Mouse (Mus musculus): ENCODE measurements at regions not wholly inside any gene's neighbourhood (a gene's known extent, or its start where the extent isn't known, plus 50 kb on each side); places are given as distances from the start of the nearest gene placed in this dataset.
"Not testable (repeated sequence)": the region's sequence is repeated elsewhere in the genome, so short reads cannot be mapped to it uniquely, and the experiment has no call there.

DNA sequence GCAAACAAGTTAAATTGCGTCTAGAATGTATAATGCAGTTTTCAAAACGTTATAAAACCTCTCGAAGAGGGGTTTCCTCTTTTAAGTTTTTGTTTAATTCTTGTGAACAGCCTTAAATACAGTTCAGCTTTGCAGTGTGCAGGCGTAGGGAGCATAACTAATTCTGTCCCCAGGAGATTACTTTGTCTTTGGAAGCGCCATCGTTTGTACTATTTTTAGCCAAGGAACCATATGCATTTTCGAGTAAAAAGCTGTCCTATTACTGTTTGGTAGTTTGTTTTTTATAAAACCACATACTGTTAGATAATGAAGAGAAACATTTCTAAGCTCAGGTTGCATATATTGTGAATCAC lies 150.5 kb downstream of the Kcnrg start:
- TF ChIP-seq CHD2 (IDR thresholded peaks at IDR 0.05; ENCODE audit: low read depth, low read length) (no peak), ZC3H11A (IDR thresholded peaks at IDR 0.05; ENCODE audit: borderline replicate concordance, low read depth, low read length) (no peak), MAFK (IDR thresholded peaks at IDR 0.05; ENCODE audit: insufficient read depth, low read depth, low read length) (no peak), HCFC1 (IDR thresholded peaks at IDR 0.05; ENCODE audit: borderline replicate concordance, insufficient read depth, low read length) (no peak), ZNF384 (IDR thresholded peaks at IDR 0.05; ENCODE audit: low read depth, low read length) (no peak)
- Histone ChIP-seq H3K27ac (ENCODE audit: insufficient read depth, low read depth, low read length, poor library complexity, severe bottlenecking) (no peak overlapping the region), H3K9me3 (ENCODE audit: control insufficient read depth, insufficient read depth, low read depth, low read length) (no peaks in the 10 kb centered on the region), H3K4me1 (ENCODE audit: control insufficient read depth in 2 of 2, insufficient read depth in 2 of 2, low read length in 2 of 2, poor library complexity in 1 of 2) (peaks cover 2 to 6% of the 10 kb centered on the region in 2 experiments; a peak in 1 of 4 replicates), H3K4me3 (ENCODE audit: insufficient read depth in 1 of 2, low read depth in 1 of 2, low read length in 2 of 2, poor library complexity in 1 of 2, severe bottlenecking in 1 of 2) (no peak overlapping the region), H3K9ac (ENCODE audit: insufficient read depth, low read depth, low read length, poor library complexity, severe bottlenecking) (no peak overlapping the region), H3K36me3 (ENCODE audit: control insufficient read depth, insufficient read depth, low read length, poor library complexity, severe bottlenecking) (no peaks in the 10 kb centered on the region)
- DNase-seq (ENCODE audit: low read depth, low spot score) = no peak
- in situ Hi-C loops (cut with MboI; ENCODE audit: low sequenced_read_pairs in 2 of 2, unreplicated experiment in 2 of 2) = no loop called here

DNA sequence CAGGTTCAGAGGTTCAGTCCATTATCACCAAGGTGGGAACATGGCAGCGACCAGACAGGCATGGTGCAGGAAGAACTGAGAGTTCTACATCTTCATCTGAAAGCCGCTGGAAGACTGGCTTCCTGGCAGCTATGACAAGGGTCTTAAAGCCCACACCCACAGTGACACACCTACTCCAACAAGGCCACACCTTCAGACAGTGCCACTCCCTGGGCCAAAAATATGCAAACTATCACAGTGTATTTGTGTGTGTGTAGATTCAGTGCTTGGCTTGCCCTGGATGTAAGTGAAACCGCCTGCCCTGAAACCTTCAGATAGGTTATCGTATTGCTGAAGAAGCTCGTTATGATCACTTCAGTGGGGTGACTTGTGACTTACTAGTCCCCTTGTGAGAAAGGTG lies 151.3 kb downstream of the Kcnrg start:
- Histone ChIP-seq H3K4me3 (ENCODE audit: insufficient read depth in 1 of 2, low read depth in 1 of 2, low read length in 2 of 2, poor library complexity in 1 of 2, severe bottlenecking in 1 of 2) (no peak overlapping the region), H3K4me1 (ENCODE audit: control insufficient read depth in 2 of 2, insufficient read depth in 2 of 2, low read length in 2 of 2, poor library complexity in 1 of 2) (peaks cover 2 to 6% of the 10 kb centered on the region in 2 experiments; a peak in 1 of 4 replicates), H3K27ac (ENCODE audit: insufficient read depth, low read depth, low read length, poor library complexity, severe bottlenecking) (no peak overlapping the region), H3K9ac (ENCODE audit: insufficient read depth, low read depth, low read length, poor library complexity, severe bottlenecking) (no peak overlapping the region), H3K36me3 (ENCODE audit: control insufficient read depth, insufficient read depth, low read length, poor library complexity, severe bottlenecking) (no peaks in the 10 kb centered on the region), H3K9me3 (ENCODE audit: control insufficient read depth, insufficient read depth, low read depth, low read length) (no peaks in the 10 kb centered on the region)
- in situ Hi-C loops (cut with MboI; ENCODE audit: low sequenced_read_pairs in 2 of 2, unreplicated experiment in 2 of 2) = no loop called here
- no peak for DNase-seq (ENCODE audit: low read depth, low spot score)
- TF ChIP-seq MAFK (IDR thresholded peaks at IDR 0.05; ENCODE audit: insufficient read depth, low read depth, low read length) (no peak), ZC3H11A (IDR thresholded peaks at IDR 0.05; ENCODE audit: borderline replicate concordance, low read depth, low read length) (no peak), HCFC1 (IDR thresholded peaks at IDR 0.05; ENCODE audit: borderline replicate concordance, insufficient read depth, low read length) (no peak), CHD2 (IDR thresholded peaks at IDR 0.05; ENCODE audit: low read depth, low read length) (no peak), ZNF384 (IDR thresholded peaks at IDR 0.05; ENCODE audit: low read depth, low read length) (no peak)

- H3K4me3 ChIP-seq (ENCODE audit: insufficient read depth in 1 of 2, low read depth in 1 of 2, low read length in 2 of 2, poor library complexity in 1 of 2, severe bottlenecking in 1 of 2); DNase-seq (ENCODE audit: low read depth, low spot score); H3K27ac ChIP-seq (ENCODE audit: insufficient read depth, low read depth, low read length, poor library complexity, severe bottlenecking); H3K36me3 ChIP-seq (ENCODE audit: control insufficient read depth, insufficient read depth, low read length, poor library complexity, severe bottlenecking); in situ Hi-C loops (cut with MboI; ENCODE audit: low sequenced_read_pairs in 2 of 2, unreplicated experiment in 2 of 2); H3K9ac ChIP-seq (ENCODE audit: insufficient read depth, low read depth, low read length, poor library complexity, severe bottlenecking); H3K9me3 ChIP-seq (ENCODE audit: control insufficient read depth, insufficient read depth, low read depth, low read length); H3K4me1 ChIP-seq (ENCODE audit: control insufficient read depth in 2 of 2, insufficient read depth in 2 of 2, low read length in 2 of 2, poor library complexity in 1 of 2): not testable (repeated sequence)
These were observed 152.9 kb downstream of the Kcnrg start for GRCm38 (mm10) chr14:61760176-61760575.

GRCm38 (mm10) chr14:61762076-61762475 lies 154.8 kb downstream of the Kcnrg start:
- no peak overlapping the region for H3K27ac ChIP-seq (ENCODE audit: insufficient read depth, low read depth, low read length, poor library complexity, severe bottlenecking)
- TF ChIP-seq ZC3H11A (IDR thresholded peaks at IDR 0.05; ENCODE audit: borderline replicate concordance, low read depth, low read length) = no peak
- no peak for TF ChIP-seq ZNF384 (IDR thresholded peaks at IDR 0.05; ENCODE audit: low read depth, low read length)
- TF ChIP-seq HCFC1 (IDR thresholded peaks at IDR 0.05; ENCODE audit: borderline replicate concordance, insufficient read depth, low read length) = no peak
- TF ChIP-seq MAFK (IDR thresholded peaks at IDR 0.05; ENCODE audit: insufficient read depth, low read depth, low read length) = no peak
- no peak for TF ChIP-seq CHD2 (IDR thresholded peaks at IDR 0.05; ENCODE audit: low read depth, low read length)
- H3K4me1 ChIP-seq (ENCODE audit: control insufficient read depth in 2 of 2, insufficient read depth in 2 of 2, low read length in 2 of 2, poor library complexity in 1 of 2) = peaks cover 2 to 6% of the 10 kb centered on the region in 2 experiments; a peak in 1 of 4 replicates
- DNase-seq (ENCODE audit: low read depth, low spot score) = no peak
- H3K9me3 ChIP-seq (ENCODE audit: control insufficient read depth, insufficient read depth, low read depth, low read length) = no peaks in the 10 kb centered on the region
- no peak overlapping the region for H3K9ac ChIP-seq (ENCODE audit: insufficient read depth, low read depth, low read length, poor library complexity, severe bottlenecking)
- H3K36me3 ChIP-seq (ENCODE audit: control insufficient read depth, insufficient read depth, low read length, poor library complexity, severe bottlenecking) = no peaks in the 10 kb centered on the region
- no peak overlapping the region for H3K4me3 ChIP-seq (ENCODE audit: insufficient read depth in 1 of 2, low read depth in 1 of 2, low read length in 2 of 2, poor library complexity in 1 of 2, severe bottlenecking in 1 of 2)
- in situ Hi-C loops (cut with MboI; ENCODE audit: low sequenced_read_pairs in 2 of 2, unreplicated experiment in 2 of 2) = no loop called here

DNA sequence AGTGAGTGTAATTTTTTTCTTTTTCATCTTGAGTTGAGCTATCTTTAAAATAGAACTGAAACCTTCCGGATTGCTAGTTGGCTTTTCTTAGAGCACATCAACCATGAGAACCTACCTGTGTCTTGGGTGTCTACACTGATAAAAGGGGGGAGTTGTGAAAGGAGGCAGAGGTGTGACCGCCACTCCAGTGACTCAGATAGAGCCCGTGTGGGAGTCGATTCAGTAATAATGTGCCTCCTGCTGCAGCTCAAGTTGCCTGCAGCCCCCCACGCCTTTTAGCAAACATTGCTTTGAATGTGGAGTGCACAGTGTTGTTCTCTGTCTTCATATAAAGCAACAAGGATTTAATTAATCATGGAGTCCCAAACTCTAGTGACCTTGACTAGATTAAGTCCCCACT lies 162.6 kb downstream of the Kcnrg start:
- DNase-seq (ENCODE audit: low read depth, low spot score) = no peak
- no peaks in the 10 kb centered on the region for H3K4me1 ChIP-seq (ENCODE audit: control insufficient read depth in 2 of 2, insufficient read depth in 2 of 2, low read length in 2 of 2, poor library complexity in 1 of 2)
- in situ Hi-C loops (cut with MboI; ENCODE audit: low sequenced_read_pairs in 2 of 2, unreplicated experiment in 2 of 2) = no loop called here

More for the DNA sequence above, 162.6 kb downstream of the Kcnrg start:
- Histone ChIP-seq H3K36me3 (ENCODE audit: control insufficient read depth, insufficient read depth, low read length, poor library complexity, severe bottlenecking) (no peaks in the 10 kb centered on the region), H3K9ac (ENCODE audit: insufficient read depth, low read depth, low read length, poor library complexity, severe bottlenecking) (no peak overlapping the region), H3K9me3 (ENCODE audit: control insufficient read depth, insufficient read depth, low read depth, low read length) (no peaks in the 10 kb centered on the region), H3K4me3 (ENCODE audit: insufficient read depth in 1 of 2, low read depth in 1 of 2, low read length in 2 of 2, poor library complexity in 1 of 2, severe bottlenecking in 1 of 2) (no peak overlapping the region), H3K27ac (ENCODE audit: insufficient read depth, low read depth, low read length, poor library complexity, severe bottlenecking) (no peak overlapping the region)
- TF ChIP-seq ZC3H11A (IDR thresholded peaks at IDR 0.05; ENCODE audit: borderline replicate concordance, low read depth, low read length) = no peak
- TF ChIP-seq HCFC1 (IDR thresholded peaks at IDR 0.05; ENCODE audit: borderline replicate concordance, insufficient read depth, low read length) = no peak
- TF ChIP-seq ZNF384 (IDR thresholded peaks at IDR 0.05; ENCODE audit: low read depth, low read length) = no peak
- no peak for TF ChIP-seq CHD2 (IDR thresholded peaks at IDR 0.05; ENCODE audit: low read depth, low read length)
- TF ChIP-seq MAFK (IDR thresholded peaks at IDR 0.05; ENCODE audit: insufficient read depth, low read depth, low read length) = no peak

Measured in ES-E14 (cell line).